Mouse (Mus musculus): Measurements from ENCODE around the gene Neurl1a. TPM values are rescaled to one million over a fixed set of nuclear protein-coding genes. Genes with fewer than 3 reads are reported as not detected.

The Neurl1a gene
- total RNA-seq, 4 experiments from 2014 or later: 1.3 to 3.0 (median 2.0) TPM

DNA sequence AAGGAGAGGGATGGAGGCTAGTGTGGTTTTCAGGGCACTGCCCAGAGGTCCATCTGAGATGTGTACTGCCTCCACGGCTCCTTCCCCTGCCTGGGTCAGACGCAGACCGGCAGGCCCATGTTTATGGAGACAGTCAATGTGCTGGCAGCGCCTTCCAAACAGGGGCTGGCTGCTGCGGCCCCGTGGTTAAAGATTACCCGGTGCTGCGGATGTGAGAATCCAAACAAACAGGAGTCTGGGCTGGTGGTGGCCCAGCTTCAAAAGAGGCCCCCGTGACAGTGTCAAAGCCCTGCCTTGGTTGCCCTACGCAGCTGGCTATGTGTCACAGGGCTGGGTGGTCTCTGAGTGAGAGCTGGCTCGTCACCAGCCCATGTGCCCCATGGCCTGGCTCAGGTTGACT, 69.2 kb downstream of the Neurl1a start:
- no peak for DNase-seq (ENCODE audit: low spot score)

- no peak for DNase-seq (ENCODE audit: low spot score)
Observed at GRCm38 (mm10) chr19:47248296-47248695, 69.7 kb downstream of the Neurl1a start.

- DNase-seq (ENCODE audit: low spot score): no peak
Observed at GRCm38 (mm10) chr19:47248906-47249568, 70.4 kb downstream of the Neurl1a start.

DNA sequence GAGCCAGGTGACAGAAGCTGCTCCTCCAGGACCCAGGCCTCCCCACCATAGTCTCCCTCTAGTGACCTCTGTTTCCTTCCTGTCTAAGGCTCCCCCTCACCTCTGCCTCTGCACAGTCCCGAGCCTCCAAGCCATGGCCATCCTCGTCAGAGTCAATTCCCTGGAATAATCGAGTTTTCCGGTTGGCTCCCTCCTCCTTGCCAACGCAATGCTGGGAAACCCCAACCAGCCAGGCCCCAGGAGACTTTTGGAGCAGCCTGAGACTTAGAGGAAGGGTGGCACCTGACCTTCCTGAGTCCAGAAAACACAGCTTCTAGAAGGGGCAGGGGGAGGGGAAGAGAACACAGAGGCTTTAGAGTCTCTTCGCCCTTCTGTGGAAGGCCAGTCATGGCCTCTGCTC, 72.3 kb downstream of the Neurl1a start:
- DNase-seq (ENCODE audit: low spot score): no peak

- no peak for DNase-seq (ENCODE audit: low spot score)
Observed at GRCm38 (mm10) chr19:47253053-47253628, 74.5 kb downstream of the Neurl1a start.

- DNase-seq (ENCODE audit: low spot score): no peak
Observed at GRCm38 (mm10) chr19:47255036-47255435, 76.4 kb downstream of the Neurl1a start.

GRCm38 (mm10) chr19:47255919-47256318, 77.3 kb downstream of the Neurl1a start:
- no peak for DNase-seq (ENCODE audit: low spot score)

- DNase-seq (ENCODE audit: low spot score): no peak
Observed at GRCm38 (mm10) chr19:47259581-47259980, 81.0 kb downstream of the Neurl1a start.

GRCm38 (mm10) chr19:47261196-47261595, 82.6 kb downstream of the Neurl1a start:
- DNase-seq (ENCODE audit: low spot score): no peak

DNA sequence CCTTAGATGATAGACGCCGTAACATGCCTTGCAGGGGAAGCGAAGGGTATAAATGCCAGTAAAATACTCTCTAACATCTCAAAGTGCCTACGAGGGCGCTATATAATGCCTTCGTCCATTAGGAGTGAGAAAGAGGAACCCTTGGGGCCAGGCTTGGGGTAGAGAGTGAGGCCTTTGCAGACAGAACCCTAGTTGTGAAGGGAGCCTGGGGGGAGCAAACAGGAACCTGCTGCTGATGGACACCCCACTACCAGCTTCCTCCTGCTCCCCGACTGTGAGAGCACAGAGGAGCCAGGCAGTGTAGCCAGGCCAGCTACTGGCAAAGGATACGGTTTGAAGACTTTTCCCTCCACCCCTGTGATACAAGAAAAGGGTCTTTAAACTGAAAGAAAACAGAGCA, 85.0 kb downstream of the Neurl1a start:
- no peak for DNase-seq (ENCODE audit: low spot score)

DNA sequence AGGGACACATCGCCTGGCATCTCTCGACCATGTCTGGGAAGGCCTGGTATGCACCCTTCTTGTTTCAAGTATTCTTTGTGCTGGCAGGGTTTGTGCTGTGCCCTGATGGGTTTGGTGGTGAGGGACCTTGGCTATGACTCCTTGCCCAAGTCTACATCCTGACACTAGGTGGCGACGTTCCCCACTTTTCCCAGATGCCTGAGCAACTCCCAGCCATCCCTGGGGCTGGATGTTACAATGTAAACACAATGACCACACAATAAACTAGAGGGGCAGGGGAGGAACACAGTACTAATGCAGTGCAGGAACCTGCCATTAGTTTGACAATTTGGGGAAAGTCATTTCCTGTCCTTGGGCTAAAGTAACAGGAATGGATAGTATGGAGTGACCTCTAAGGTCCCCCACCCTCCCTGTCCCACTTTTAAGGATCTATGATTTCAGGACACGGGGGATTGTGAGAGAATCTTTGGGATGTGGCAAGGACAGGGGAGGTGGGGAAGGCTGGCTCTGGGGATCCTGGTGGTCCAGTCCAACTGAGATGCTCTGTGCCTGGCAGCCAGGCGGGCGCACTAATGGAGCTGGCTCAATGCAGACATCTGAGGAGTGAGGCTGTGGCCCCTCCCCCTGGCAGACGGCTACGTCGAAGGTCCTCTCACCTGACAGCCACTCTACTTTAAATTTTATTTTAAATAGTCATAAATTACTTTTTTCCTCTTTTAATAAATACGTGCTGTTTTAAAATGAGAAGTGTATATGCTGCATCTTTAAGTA, 85.9 kb downstream of the Neurl1a start:
- DNase-seq (ENCODE audit: low spot score): peak; percentile 76

- no peak for DNase-seq (ENCODE audit: low spot score)
Observed at GRCm38 (mm10) chr19:47266070-47266801, 87.6 kb downstream of the Neurl1a start.

DNA sequence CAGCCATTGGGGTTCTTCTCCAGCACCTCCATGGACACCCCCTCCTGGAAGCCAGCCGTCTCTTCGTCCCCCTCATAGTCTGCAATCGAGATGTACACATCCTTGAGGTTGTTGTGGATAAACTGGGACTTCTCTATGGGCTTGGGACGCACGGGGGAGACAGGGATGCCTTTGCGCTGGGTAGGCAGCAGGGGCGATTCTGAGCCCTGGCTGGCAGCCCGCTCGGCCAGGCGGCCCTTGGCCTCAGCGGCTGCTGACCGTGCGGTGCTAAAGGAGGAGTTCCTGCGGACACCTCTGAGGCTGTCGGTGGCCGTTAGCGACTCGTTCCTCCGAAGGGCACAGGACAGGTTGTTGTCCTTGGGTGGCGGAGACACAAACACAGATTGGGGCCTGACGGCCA, 88.4 kb downstream of the Neurl1a start:
- DNase-seq (ENCODE audit: low spot score): no peak

DNA sequence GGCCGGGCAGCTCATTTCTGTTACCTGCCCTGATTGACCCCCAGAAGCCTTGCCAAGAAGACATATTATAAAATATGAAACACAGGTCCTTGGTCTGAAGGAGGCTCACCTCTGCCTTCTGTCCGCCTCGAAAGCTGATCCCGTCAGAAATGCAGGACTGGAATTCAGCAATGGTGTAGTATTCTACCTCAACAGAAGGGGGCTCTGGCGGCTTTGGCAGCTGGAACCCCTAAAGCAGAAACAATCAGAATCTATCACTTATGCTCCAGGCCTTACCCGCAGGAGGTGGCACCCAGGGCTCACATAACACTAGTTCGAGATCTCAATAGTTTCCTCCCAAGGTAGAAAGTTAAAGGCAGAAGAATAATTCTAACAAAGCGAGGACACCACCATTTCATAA, 91.1 kb downstream of the Neurl1a start:
- no peak for DNase-seq (ENCODE audit: low spot score)

GRCm38 (mm10) chr19:47270520-47270919, 91.9 kb downstream of the Neurl1a start:
- no peak for DNase-seq (ENCODE audit: low spot score)

GRCm38 (mm10) chr19:47276730-47277129, 98.1 kb downstream of the Neurl1a start:
- DNase-seq (ENCODE audit: low spot score): peak; percentile 64

GRCm38 (mm10) chr19:47279372-47279771, 100.8 kb downstream of the Neurl1a start:
- DNase-seq (ENCODE audit: low spot score): peak; percentile 64

DNA sequence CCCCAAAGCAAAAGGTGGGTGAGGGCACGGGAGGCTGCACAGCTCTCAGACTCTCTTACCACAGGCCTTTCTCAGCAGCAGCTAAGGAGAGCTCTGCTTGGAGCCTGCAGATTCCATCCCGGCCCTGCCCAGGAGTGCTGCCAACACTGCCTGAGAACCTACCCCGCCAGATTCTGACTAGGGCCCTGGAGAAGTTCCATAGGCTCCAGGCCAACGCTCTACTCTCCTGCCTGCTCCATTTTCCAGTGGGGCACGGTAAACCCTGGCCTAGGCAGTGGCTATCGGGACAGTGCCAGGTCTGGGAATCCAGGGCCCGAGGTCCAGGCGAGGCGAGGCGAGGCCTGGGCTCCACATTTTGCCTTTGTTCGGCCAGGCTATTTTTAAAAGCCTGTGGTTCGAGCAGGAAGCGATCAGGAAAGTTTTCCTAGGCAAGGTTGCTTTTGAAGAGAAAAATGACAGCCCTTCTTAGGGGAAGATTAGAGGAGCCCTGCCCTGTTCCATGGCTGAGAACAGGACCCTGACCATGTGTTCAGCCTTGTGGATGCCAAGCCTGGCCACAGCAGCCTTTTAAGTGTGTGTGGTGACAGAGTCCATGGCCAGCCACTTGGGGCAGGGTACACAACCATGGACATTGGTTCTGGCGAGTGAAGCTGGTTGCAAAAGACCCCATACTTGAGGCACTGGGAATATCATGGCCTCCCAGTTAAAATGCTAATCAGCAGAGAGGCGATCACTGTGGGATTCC, 101.3 kb downstream of the Neurl1a start:
- DNase-seq (ENCODE audit: low spot score): peak; percentile 87

- DNase-seq (ENCODE audit: low spot score): peak; percentile 71
Observed at GRCm38 (mm10) chr19:47280894-47281293, 102.3 kb downstream of the Neurl1a start.

DNA sequence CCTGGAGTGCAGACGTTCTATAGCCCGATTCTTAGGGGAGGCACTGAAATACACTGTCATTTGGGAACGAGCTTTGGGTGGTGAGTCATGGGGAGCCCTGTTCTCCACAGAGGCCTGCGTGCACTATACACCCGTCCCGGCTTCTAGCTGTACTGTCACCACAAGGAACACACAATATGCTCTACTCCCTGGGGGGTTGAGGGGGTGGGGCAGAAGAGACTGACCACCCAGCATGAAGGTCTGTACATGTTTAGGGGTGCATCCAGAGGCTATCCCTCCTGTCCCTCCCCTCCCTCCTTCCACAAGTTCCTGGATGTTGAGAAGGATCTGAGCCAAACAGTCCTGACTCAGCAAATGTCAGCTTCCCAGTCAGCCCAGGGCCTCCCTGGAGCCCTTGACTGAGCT, 103.4 kb downstream of the Neurl1a start:
- peak; percentile 60 for DNase-seq (ENCODE audit: low spot score)

- DNase-seq (ENCODE audit: low spot score): no peak
Observed at GRCm38 (mm10) chr19:47282688-47283215, 104.1 kb downstream of the Neurl1a start.

Measured in heart, adult 8-10 months (tissue).